Mouse (Mus musculus) C2C12 (cell line): ENCODE results near the gene Zdhhc22. TPM values are rescaled to one million over a fixed set of nuclear protein-coding genes. Genes with fewer than 3 reads are reported as not detected.

Source experiments
- H3K27me3 ChIP-seq: one replicate; pipeline ENCODE4 v1.6.1; 2011; ENCODE audit not compliant: control insufficient read depth, insufficient read depth, insufficient read length
- H3K36me3 ChIP-seq: one replicate; pipeline ENCODE4 v1.6.1; 2011; ENCODE audit not compliant: control insufficient read depth, insufficient read depth
- H3K4me3 ChIP-seq: one replicate; pipeline ENCODE4 v1.5.1; 2011; ENCODE audit warnings: mild to moderate bottlenecking, control low read depth; ENCODE audit not compliant: poor library complexity, insufficient read depth, severe bottlenecking
- H3K79me2 ChIP-seq: one replicate; pipeline ENCODE4 v1.6.1; 2011; ENCODE audit not compliant: control insufficient read depth, insufficient read depth
- H3K79me3 ChIP-seq: one replicate; pipeline ENCODE4 v1.6.1; 2011; ENCODE audit warnings: low read depth, control low read depth
- H3ac ChIP-seq: one replicate; pipeline ENCODE3; 2011; ENCODE audit warnings: low read depth; ENCODE audit not compliant: control insufficient read depth, insufficient read length
- CEBPB ChIP-seq: IDR thresholded peaks from one replicate; pipeline ENCODE4 v1.6.1; 2011; ENCODE audit warnings: low read depth, mild to moderate bottlenecking, control low read depth, moderate library complexity
- CTCF ChIP-seq: IDR thresholded peaks from one replicate; pipeline ENCODE4 v1.5.1; 2011; ENCODE audit not compliant: control insufficient read depth, insufficient read depth, insufficient read length
- FOSL1 ChIP-seq: IDR thresholded peaks from one replicate; pipeline ENCODE4 v1.8.0; 2011; ENCODE audit warnings: mild to moderate bottlenecking, low read length; ENCODE audit not compliant: poor library complexity, insufficient read depth, severe bottlenecking
- MAX ChIP-seq: IDR thresholded peaks from one replicate; pipeline ENCODE4 v1.6.1; 2011; ENCODE audit warnings: mild to moderate bottlenecking, control low read depth
- MYOD1 ChIP-seq: IDR thresholded peaks from one replicate; pipeline ENCODE4 v1.6.1; 2011; ENCODE audit warnings: low read depth; ENCODE audit not compliant: control insufficient read depth, insufficient read length
- MYOG ChIP-seq: IDR thresholded peaks from one replicate; pipeline ENCODE4 v1.6.1; 2011; ENCODE audit not compliant: control insufficient read depth, insufficient read length; ENCODE audit errors: extremely low read depth
- USF1 ChIP-seq: IDR thresholded peaks from one replicate; pipeline ENCODE4 v1.6.1; 2011; ENCODE audit warnings: low read depth, mild to moderate bottlenecking, control low read depth, moderate library complexity
- polyA plus RNA-seq: library from polyadenylated mRNA; unstranded; fragments of >200 nt; fragmentation: generic; extraction: Trizol; gene quantifications from one replicate; pipeline ENCODE4 v1.2.1, GENCODE M21; 2012; ENCODE audit warnings: missing spikeins

Gene Zdhhc22
- polyA plus RNA-seq, 1 experiment = not detected

DNA sequence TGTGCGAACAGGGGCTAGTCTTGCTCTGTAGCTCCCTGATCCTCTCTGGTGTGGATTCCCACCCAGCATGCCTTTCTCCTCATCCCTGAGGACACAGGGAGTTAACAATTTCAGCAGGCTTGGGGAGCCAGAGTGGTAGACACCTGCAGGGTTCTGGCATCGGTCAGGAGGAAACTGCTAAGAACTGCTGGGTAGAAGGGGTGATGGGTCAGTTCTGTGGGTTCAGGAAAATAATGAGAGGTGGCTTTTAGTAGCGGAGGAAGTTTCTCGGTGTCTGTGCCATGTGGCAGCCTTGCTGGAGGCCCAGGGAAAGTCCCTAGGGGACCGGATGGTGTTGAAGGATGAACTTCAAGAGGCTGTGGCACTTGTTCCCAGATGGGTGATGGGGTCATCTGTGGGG is 37.2 kb upstream of the Zdhhc22 start:
- TF ChIP-seq CTCF = no peak
- no peak for TF ChIP-seq MYOG
- no peak for TF ChIP-seq MAX
- TF ChIP-seq FOSL1 = no peak
- no peak for TF ChIP-seq MYOD1
- TF ChIP-seq CEBPB = no peak
- no peak for TF ChIP-seq USF1
- H3K27me3 ChIP-seq = peaks cover 62% of the 10 kb centered on the region
- H3ac ChIP-seq = no peak overlapping the region
- no peak overlapping the region for H3K4me3 ChIP-seq
- H3K79me3 ChIP-seq = no peaks in the 10 kb centered on the region
- no peaks in the 10 kb centered on the region for H3K79me2 ChIP-seq
- no peaks in the 10 kb centered on the region for H3K36me3 ChIP-seq

DNA sequence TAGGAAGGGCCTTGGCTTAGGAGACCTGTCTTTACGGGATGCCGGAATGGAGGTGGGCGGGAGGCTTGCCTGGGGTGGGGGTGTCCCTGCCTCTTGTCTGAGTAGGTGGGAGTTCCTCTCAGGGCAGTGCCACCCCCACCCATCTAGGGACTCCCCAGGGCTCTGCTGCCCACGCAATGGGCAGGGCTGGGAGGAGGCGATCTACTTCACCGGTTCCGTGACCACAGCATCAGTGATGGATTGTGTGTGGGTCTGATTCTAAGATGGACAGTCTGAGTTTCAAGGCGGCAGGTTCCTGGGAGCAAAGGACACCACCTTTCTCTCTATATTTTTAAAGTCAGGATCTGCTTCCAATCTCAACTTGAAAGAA is 36.6 kb upstream of the Zdhhc22 start:
- Histone ChIP-seq H3K27me3 (peaks cover 66% of the 10 kb centered on the region), H3K4me3 (no peak overlapping the region), H3K79me2 (no peaks in the 10 kb centered on the region), H3K36me3 (no peaks in the 10 kb centered on the region), H3ac (no peak overlapping the region), H3K79me3 (no peaks in the 10 kb centered on the region)
- TF ChIP-seq MYOG (no peak), FOSL1 (no peak), USF1 (no peak), CTCF (no peak), MYOD1 (no peak), CEBPB (no peak), MAX (no peak)

DNA sequence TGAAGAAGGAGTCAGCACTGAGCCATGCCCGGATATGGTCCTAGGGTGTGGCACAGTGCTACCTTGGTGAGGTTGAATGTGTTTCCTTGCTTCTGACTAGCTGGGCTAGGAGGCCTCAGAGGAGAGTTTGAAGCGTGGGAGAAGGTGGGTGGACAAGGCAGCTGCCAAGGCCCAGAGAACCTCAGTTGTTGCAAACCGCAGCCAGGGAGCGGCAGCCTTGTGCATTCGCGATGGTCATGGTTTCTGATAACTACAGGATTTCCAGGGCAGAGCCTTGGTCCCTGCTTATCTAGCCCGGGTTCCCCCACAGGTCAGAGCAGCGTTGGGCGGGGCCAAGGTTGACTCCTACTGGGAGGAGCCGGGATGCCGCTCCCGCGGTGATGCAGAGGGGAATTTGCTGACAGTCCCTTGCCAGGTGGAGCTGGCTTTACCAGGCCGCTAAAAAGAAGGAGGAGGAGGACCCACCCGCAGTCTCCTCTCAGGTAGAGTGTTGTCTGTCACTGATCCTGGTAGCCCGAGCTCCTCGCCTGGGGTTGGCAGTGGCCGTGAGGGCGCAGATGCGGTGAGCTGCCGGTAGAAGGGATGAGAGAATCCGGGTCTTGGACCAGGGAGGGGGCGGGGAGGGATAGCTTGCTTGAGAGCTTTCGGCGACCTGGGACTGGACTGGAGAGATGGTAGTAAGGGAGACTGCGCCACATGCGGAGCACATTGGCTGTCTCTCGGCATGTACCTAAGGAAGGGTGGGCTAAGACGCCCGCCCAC is 36.1 kb upstream of the Zdhhc22 start:
- Histone ChIP-seq H3K4me3 (no peak overlapping the region), H3ac (no peak overlapping the region), H3K79me3 (no peaks in the 10 kb centered on the region), H3K36me3 (no peaks in the 10 kb centered on the region), H3K27me3 (peaks cover 72% of the 10 kb centered on the region), H3K79me2 (no peaks in the 10 kb centered on the region)
- TF ChIP-seq MYOD1 (no peak), MAX (no peak), CTCF (no peak), MYOG (no peak), USF1 (no peak), FOSL1 (no peak), CEBPB (no peak)

DNA sequence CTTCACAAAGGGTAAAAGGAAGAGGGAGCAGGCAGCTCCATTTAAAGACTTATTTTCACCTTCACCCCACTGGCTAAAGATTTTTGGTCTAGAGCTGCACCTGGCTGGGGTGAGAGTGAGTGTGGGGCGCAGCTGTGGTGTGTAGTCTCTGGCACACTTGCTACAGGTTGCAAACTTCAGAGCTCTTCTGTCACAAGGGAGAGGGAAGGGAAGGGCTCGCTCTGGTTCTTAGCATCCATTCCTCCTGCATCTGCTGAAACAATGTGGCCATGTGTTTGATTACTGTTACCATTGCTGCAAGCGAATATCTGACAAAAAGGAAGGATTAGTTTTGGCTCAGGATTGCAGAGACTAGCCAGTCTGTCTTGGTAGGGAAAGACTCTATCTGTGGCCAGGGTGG is 33.2 kb upstream of the Zdhhc22 start:
- Histone ChIP-seq H3K79me2 (no peaks in the 10 kb centered on the region), H3ac (no peak overlapping the region), H3K27me3 (peaks cover 64% of the 10 kb centered on the region), H3K79me3 (no peaks in the 10 kb centered on the region), H3K4me3 (no peak overlapping the region), H3K36me3 (no peaks in the 10 kb centered on the region)
- TF ChIP-seq MYOD1 (no peak), MYOG (no peak), MAX (no peak), CEBPB (no peak), USF1 (no peak), CTCF (no peak), FOSL1 (no peak)

DNA sequence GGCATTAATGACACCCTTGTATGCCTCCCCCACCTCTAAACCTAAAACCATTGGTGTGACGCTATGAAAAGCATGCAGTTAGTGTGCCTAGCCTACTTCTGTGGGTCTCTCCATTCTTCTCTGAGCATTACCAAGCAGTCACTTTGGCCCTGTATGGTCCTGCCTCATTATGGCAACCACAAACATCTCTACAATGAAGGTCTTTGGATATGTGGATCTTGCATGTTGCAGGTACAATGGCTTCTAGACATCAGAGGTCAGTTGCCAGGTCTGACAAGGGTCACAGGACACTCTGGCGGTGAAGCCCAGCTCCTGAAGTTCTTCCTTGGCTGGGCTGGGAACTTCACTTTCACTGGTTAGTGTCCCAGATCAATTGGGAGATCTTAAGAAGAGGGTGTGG is 31.8 kb upstream of the Zdhhc22 start:
- H3K4me3 ChIP-seq = no peak overlapping the region
- no peak for TF ChIP-seq USF1
- TF ChIP-seq MYOD1 = no peak
- no peak for TF ChIP-seq CTCF
- TF ChIP-seq FOSL1 = no peak
- TF ChIP-seq CEBPB = no peak
- no peak for TF ChIP-seq MAX
- TF ChIP-seq MYOG = no peak
- H3K27me3 ChIP-seq = peaks cover 52% of the 10 kb centered on the region

More for the DNA sequence above, 31.8 kb upstream of the Zdhhc22 start:
- no peaks in the 10 kb centered on the region for H3K79me2 ChIP-seq
- no peaks in the 10 kb centered on the region for H3K36me3 ChIP-seq
- no peaks in the 10 kb centered on the region for H3K79me3 ChIP-seq
- no peak overlapping the region for H3ac ChIP-seq
